Mouse (Mus musculus) layer of hippocampus, postnatal 36 days (tissue): ENCODE results near the gene Eid3. TPM values are rescaled to one million over a fixed set of nuclear protein-coding genes. Genes with fewer than 3 reads are reported as not detected.

ENCODE experiments used
- DNase-seq, 2 experiments: peaks; one replicate each; pipeline ENCODE4 v3.0.0; 2022
- total RNA-seq, 2 experiments: library from RNA; stranded (reverse); gene quantifications; 2 replicates each; pipeline ENCODE4 v1.2.3; 2021

Gene Eid3
- total RNA-seq, 2 experiments from 2014 or later = 1.5 to 1.9 TPM

GRCm38 (mm10) chr10:82913238-82913637 is 46.8 kb downstream of the Eid3 start:
- DNase-seq = no peak

GRCm38 (mm10) chr10:82913772-82914171 is 47.3 kb downstream of the Eid3 start:
- no peak for DNase-seq

Other genes starting within 250 kb of the Eid3 start
- gene 1190007I07Rik, start 243.4 kb upstream of the Eid3 start, total RNA-seq = 10 to 100 TPM; 18.0 to 23.8 TPM
- gene Tdg, start 236.8 kb upstream of the Eid3 start, total RNA-seq = 10 to 100 TPM; 41.8 to 48.0 TPM
- gene Glt8d2, start 176.0 kb upstream of the Eid3 start, total RNA-seq = 10 to 100 TPM; 17.1 to 19.9 TPM
- 10 to 100 TPM; 53.6 to 58.1 TPM for gene Hcfc2, start 170.5 kb upstream of the Eid3 start, total RNA-seq
- gene Nfyb, start 102.5 kb upstream of the Eid3 start, total RNA-seq = 10 to 100 TPM; 64.4 to 66.8 TPM
- 10 to 100 TPM; 49.0 to 53.9 TPM for gene Txnrd1, start 32.7 kb upstream of the Eid3 start, total RNA-seq
- 10 to 100 TPM; 53.7 to 54.5 TPM for gene Chst11, start 118.9 kb downstream of the Eid3 start, total RNA-seq